In the genomic region with DNA sequence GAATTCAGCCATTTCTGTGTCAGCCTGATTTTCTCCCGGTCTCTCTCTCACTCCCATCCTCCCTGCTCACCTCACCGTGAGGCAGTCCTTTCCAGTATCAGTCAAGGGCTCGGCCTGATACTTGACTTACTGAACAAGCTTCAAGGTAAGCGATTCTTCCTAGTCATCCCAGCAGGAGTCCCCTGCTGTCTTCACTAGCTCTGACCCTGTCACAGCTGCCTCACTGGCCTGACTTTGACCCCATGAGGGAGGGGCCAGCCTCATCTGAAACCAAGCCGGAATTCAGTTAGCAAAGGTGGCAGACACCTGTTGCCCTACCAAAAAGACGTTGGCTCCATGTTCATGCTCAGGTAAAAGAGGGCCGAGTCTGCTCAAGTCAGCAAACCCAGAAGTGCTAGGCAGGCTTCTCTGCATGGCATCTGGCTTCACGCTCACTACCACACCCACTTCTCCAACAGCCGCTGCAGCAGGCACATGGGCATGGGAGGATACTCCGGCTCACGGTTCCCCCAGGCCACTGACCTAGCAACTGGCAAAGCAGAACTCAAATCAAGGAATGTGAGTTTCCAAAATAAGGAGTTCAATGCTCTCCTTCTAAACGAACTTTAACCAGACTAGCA, we compare ENCODE assay signal across 13 mouse cellular contexts.
DNase-seq lines count a peak whose midpoint lies in the region; ATAC-seq and TF ChIP-seq lines count a peak whose summit lies in the region.
"Had no signal": no experiment of that assay in that cellular context is flagged by ENCODE, and none has a peak within 500 bp of the region (broad histone marks: within the 10 kb centered on the region; RNA-seq: fewer than 3 reads in every experiment).

No protein-coding gene starts in this region.

- TF ChIP-seq CTCF in kidney, adult 2 months (conservative IDR thresholded peaks at IDR 0.05; ENCODE audit: insufficient read depth, insufficient read length, low read depth, low read length): no peak

- TF ChIP-seq POLR2A in kidney, adult 2 months (IDR thresholded peaks at IDR 0.05; ENCODE audit: low read depth, low read length): no peak

- H3K9me3 ChIP-seq in kidney, embryonic 16.5 days (ENCODE audit: low read length): no peaks in the 10 kb centered on the region
- H3K9me3 ChIP-seq in intestine, embryonic 15.5 days: no peaks in the 10 kb centered on the region
- no peaks in the 10 kb centered on the region for H3K9me3 ChIP-seq in liver, embryonic 12.5 days (replicated peaks)
- H3K9me3 ChIP-seq: midbrain, embryonic 13.5 days had no signal

- peak; percentile 67 for DNase-seq in kidney, adult 2 months
- DNase-seq in MN1 (ENCODE audit: low spot score): peak; percentile 45
- no peak for DNase-seq in layer of hippocampus, adult 8-10 months (ENCODE audit: low spot score in 2 of 2)
- DNase-seq in lung, postnatal 36 days: no peak
- DNase-seq: cerebellum, adult 18-20 months had no signal

- no peak for ATAC-seq in kidney, embryonic 16.5 days (ENCODE audit: low FRiP score, low TSS enrichment)
- ATAC-seq in intestine, embryonic 15.5 days: 0 out of 2 replicates have a peak, but pooled peaks have one; percentile 48
- ATAC-seq in liver, embryonic 12.5 days: no peak
- ATAC-seq: hindbrain, postnatal 0 days; midbrain, embryonic 13.5 days had no signal

- no peak overlapping the region for H3K4me3 ChIP-seq in kidney, adult 2 months (ENCODE audit: insufficient read depth, low read depth, low read length)
- H3K4me3 ChIP-seq in kidney, embryonic 16.5 days (ENCODE audit: low read length): no peak overlapping the region
- no peak overlapping the region for H3K4me3 ChIP-seq in intestine, embryonic 15.5 days (replicated peaks)
- no peak overlapping the region for H3K4me3 ChIP-seq in liver, embryonic 12.5 days
- H3K4me3 ChIP-seq: erythroblast, embryonic 14.5 days; midbrain, embryonic 13.5 days had no signal

- no peak overlapping the region for H3K9ac ChIP-seq in kidney, embryonic 16.5 days (replicated peaks; ENCODE audit: low read length)
- no peak overlapping the region for H3K9ac ChIP-seq in intestine, embryonic 15.5 days
- no peak overlapping the region for H3K9ac ChIP-seq in liver, embryonic 12.5 days
- H3K9ac ChIP-seq: lung, embryonic 14.5 days; midbrain, embryonic 13.5 days had no signal

- no peaks in the 10 kb centered on the region for H3K27me3 ChIP-seq in kidney, adult 2 months (replicated peaks; ENCODE audit: control insufficient read depth, insufficient read depth, low read length)
- no peaks in the 10 kb centered on the region for H3K27me3 ChIP-seq in kidney, embryonic 16.5 days (ENCODE audit: insufficient read depth, low read length)
- H3K27me3 ChIP-seq in intestine, embryonic 15.5 days (replicated peaks): no peaks in the 10 kb centered on the region
- H3K27me3 ChIP-seq in liver, embryonic 12.5 days (replicated peaks): no peaks in the 10 kb centered on the region
- H3K27me3 ChIP-seq: CH12.LX; midbrain, embryonic 13.5 days had no signal

- H3K4me1 ChIP-seq in kidney, adult 2 months (ENCODE audit: control insufficient read depth, insufficient read depth, low read length): peaks cover 14% of the 10 kb centered on the region
- peaks cover 17% of the 10 kb centered on the region for H3K4me1 ChIP-seq in kidney, embryonic 16.5 days (ENCODE audit: insufficient read depth, low read length)
- peaks cover 10% of the 10 kb centered on the region for H3K4me1 ChIP-seq in intestine, embryonic 15.5 days (replicated peaks)
- peaks cover 11% of the 10 kb centered on the region for H3K4me1 ChIP-seq in liver, embryonic 12.5 days

- WGBS in kidney, adult 2 months: 43% methylated on average over 12 of the region's 12 CpGs
- 41% methylated on average over 12 of the region's 12 CpGs for WGBS in kidney, embryonic 16.5 days
- 47% methylated on average over 12 of the region's 12 CpGs for WGBS in intestine, embryonic 15.5 days
- WGBS in liver, embryonic 12.5 days (ENCODE audit: insufficient replicate concordance): 43% methylated on average over 12 of the region's 12 CpGs

- H3K36me3 ChIP-seq in kidney, adult 2 months (ENCODE audit: control insufficient read depth, insufficient read depth, low read length): no peaks in the 10 kb centered on the region
- no peaks in the 10 kb centered on the region for H3K36me3 ChIP-seq in kidney, embryonic 16.5 days (ENCODE audit: insufficient read depth, low read length)
- H3K36me3 ChIP-seq in intestine, embryonic 15.5 days: no peaks in the 10 kb centered on the region
- H3K36me3 ChIP-seq in liver, embryonic 12.5 days: no peaks in the 10 kb centered on the region
- H3K36me3 ChIP-seq: midbrain, embryonic 13.5 days had no signal

- H3K27ac ChIP-seq in kidney, adult 2 months (ENCODE audit: insufficient read depth, low read depth, low read length): no peak overlapping the region
- no peak overlapping the region for H3K27ac ChIP-seq in kidney, embryonic 16.5 days (ENCODE audit: low read length)
- no peak overlapping the region for H3K27ac ChIP-seq in intestine, embryonic 15.5 days
- no peak overlapping the region for H3K27ac ChIP-seq in liver, embryonic 12.5 days
- H3K27ac ChIP-seq: hindbrain, postnatal 0 days; midbrain, embryonic 13.5 days had no signal

- no peak overlapping the region for H3K4me2 ChIP-seq in kidney, embryonic 16.5 days (replicated peaks; ENCODE audit: low read depth, low read length)
- H3K4me2 ChIP-seq in intestine, embryonic 15.5 days (replicated peaks): no peak overlapping the region
- H3K4me2 ChIP-seq in liver, embryonic 12.5 days: 0 out of 2 replicates have a peak overlapping the region, but pooled peaks have one; percentile 20
- H3K4me2 ChIP-seq: lung, embryonic 14.5 days; midbrain, embryonic 13.5 days had no signal

Comparison
In these comparisons a context has a peak if more than half of its experiments do, and no peak if none do; other contexts are left out.
1. DNase-seq: peak in kidney, adult 2 months (single experiment) and MN1 (single experiment); none in layer of hippocampus, adult 8-10 months (0 of 2) and lung, postnatal 36 days (single experiment).